Mouse (Mus musculus): ENCODE data around the gene Capza3. TPM values are rescaled to one million over a fixed set of nuclear protein-coding genes. Genes with fewer than 3 reads are reported as not detected.

The Capza3 gene
- total RNA-seq (2021): not detected
- long read RNA-seq, experiment 1: 0 reads
- long read RNA-seq, experiment 2: 0 reads

- no peak for DNase-seq (ENCODE audit: low spot score in 2 of 2)
- TF ChIP-seq CTCF (conservative IDR thresholded peaks at IDR 0.05): no peak
Measured at GRCm38 (mm10) chr6:140040952-140041351, at the start of gene Capza3. Capza3 (plus strand) TSS chr6:140041252.

DNA sequence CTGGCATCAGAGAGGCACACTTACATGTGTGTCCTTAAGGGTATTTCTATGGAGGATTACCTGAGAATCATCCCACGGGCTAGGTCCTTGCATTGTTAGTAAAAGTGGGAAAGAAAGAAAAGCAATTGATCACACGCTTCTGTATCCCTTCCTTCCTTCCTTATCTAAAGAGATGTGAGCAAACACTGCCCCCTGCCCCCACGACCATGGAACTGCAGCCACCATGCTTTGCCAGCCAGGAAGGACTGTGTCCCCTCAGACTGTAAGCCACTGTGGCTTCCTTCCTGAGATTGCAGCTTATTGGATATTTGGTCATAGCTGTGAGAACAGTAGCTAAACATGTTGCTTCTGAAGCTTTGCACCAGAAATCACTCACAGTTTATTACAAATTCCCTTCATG lies 35.9 kb upstream of the Capza3 start:
- H3K27ac ChIP-seq: no peak overlapping the region
- DNase-seq (ENCODE audit: low spot score in 2 of 2): no peak
- no peak for TF ChIP-seq CTCF (conservative IDR thresholded peaks at IDR 0.05)

More at GRCm38 (mm10) chr6:140040952-140041351, at the start of gene Capza3:
- no peak within 1 kb of the TSS for H3K4me3 ChIP-seq
- no peak within 1 kb of the TSS for H3K27ac ChIP-seq

DNA sequence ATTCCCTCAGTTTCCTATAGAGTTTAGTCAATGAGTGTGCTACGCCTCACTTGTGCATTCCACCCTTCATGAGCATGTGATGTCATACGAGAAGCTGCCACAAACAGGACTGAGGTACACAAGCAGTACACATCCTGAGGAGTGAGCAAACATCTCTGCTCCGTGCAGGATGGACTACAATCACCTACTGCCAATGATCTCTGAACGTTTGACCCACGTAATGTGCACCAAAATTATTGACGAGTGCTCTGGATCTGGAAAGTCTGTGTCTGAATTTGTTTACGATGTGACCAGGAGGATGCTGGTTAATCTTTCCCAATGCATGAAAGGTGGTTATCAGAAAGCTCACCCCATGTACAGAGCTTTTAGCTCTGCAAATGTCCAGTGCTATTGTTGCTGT lies 16.6 kb upstream of the Capza3 start:
- no peak for TF ChIP-seq CTCF (conservative IDR thresholded peaks at IDR 0.05)
- no peak overlapping the region for H3K4me3 ChIP-seq
- H3K27ac ChIP-seq: no peak overlapping the region
- no peak for DNase-seq (ENCODE audit: low spot score in 2 of 2)

More for the DNA sequence above, 35.9 kb upstream of the Capza3 start:
- H3K4me3 ChIP-seq: no peak overlapping the region

GRCm38 (mm10) chr6:140041357-140041756 lies 305 bp downstream of the Capza3 start, which contains the start of gene Plcz1:
Plcz1 (minus strand) TSS chr6:140041457.
- Histone ChIP-seq H3K4me3 (no peak within 1 kb of the TSS), H3K27ac (no peak within 1 kb of the TSS)
- DNase-seq (ENCODE audit: low spot score in 2 of 2): no peak
- no peak for TF ChIP-seq CTCF (conservative IDR thresholded peaks at IDR 0.05)

- no peak overlapping the region for H3K27ac ChIP-seq
- TF ChIP-seq CTCF (conservative IDR thresholded peaks at IDR 0.05): no peak
- H3K4me3 ChIP-seq: no peak overlapping the region
- no peak for DNase-seq (ENCODE audit: low spot score in 2 of 2)
Measured at GRCm38 (mm10) chr6:140051476-140051875, 10.4 kb downstream of the Capza3 start.

GRCm38 (mm10) chr6:140054271-140054928 lies 13.3 kb downstream of the Capza3 start:
- TF ChIP-seq CTCF (conservative IDR thresholded peaks at IDR 0.05): no peak
- no peak overlapping the region for H3K27ac ChIP-seq
- DNase-seq (ENCODE audit: low spot score in 2 of 2): no peak
- H3K4me3 ChIP-seq: no peak overlapping the region

DNA sequence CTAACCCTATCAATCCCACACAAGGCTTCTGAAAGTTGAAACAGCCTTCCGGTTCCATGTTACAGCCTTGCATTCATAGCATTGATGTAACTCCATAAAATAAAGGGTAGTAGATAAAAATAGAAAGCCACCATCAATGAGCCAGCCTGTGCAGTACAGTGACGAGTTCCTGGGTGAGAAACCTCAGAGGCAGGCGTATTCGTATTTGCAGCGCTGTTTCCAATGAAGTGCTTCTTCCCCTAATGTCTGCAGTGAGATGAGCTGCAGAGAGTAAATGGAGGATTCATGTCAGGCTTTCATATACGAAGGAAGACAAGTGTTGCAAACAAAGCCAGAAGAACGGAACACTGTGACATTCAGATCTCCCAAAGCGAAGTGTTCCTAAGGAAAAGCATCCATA lies 28.1 kb downstream of the Capza3 start:
- DNase-seq (ENCODE audit: low spot score in 2 of 2): peak in 1 of 2 experiments; percentile 7
- Histone ChIP-seq H3K4me3 (no peak overlapping the region), H3K27ac (no peak overlapping the region)
- TF ChIP-seq CTCF (conservative IDR thresholded peaks at IDR 0.05): no peak

GRCm38 (mm10) chr6:140080933-140081332 lies 39.9 kb downstream of the Capza3 start:
- TF ChIP-seq CTCF (conservative IDR thresholded peaks at IDR 0.05): no peak
- no peak for DNase-seq (ENCODE audit: low spot score in 2 of 2)
- Histone ChIP-seq H3K27ac (no peak overlapping the region), H3K4me3 (no peak overlapping the region)

- TF ChIP-seq CTCF (conservative IDR thresholded peaks at IDR 0.05): peak; percentile 62
- Histone ChIP-seq H3K27ac (no peak overlapping the region), H3K4me3 (no peak overlapping the region)
- DNase-seq (ENCODE audit: low spot score in 2 of 2): no peak
Measured at GRCm38 (mm10) chr6:140081739-140082138, 40.7 kb downstream of the Capza3 start.

- no peak overlapping the region for H3K27ac ChIP-seq
- DNase-seq (ENCODE audit: low spot score in 2 of 2): no peak
- TF ChIP-seq CTCF (conservative IDR thresholded peaks at IDR 0.05): no peak
- no peak overlapping the region for H3K4me3 ChIP-seq
Measured at GRCm38 (mm10) chr6:140089855-140090254, 48.8 kb downstream of the Capza3 start.

Other genes with a start within 250 kb of the Capza3 start
- gene Plcz1, start 205 bp downstream of the Capza3 start, total RNA-seq (2021): 1 to 10 TPM; 1.0 to 1.3 TPM